Mouse (Mus musculus): ENCODE measurements at regions not wholly inside any gene's neighbourhood (a gene's known extent, or its start where the extent isn't known, plus 50 kb on each side); places are given as distances from the start of the nearest gene placed in this dataset.

- H3K36me3 ChIP-seq (ENCODE audit: control insufficient read depth, insufficient read depth, low read length), result no peaks in the 10 kb centered on the region
- no peak for DNase-seq
- no peak overlapping the region for H3K9ac ChIP-seq (ENCODE audit: low read depth, low read length)
- H3K27ac ChIP-seq, result no peak overlapping the region
- no peak overlapping the region for H3K4me3 ChIP-seq
- no peak for TF ChIP-seq POLR2A (IDR thresholded peaks at IDR 0.05; ENCODE audit: insufficient read depth, low read depth, low read length)
- TF ChIP-seq CTCF (IDR thresholded peaks at IDR 0.05), result no peak
- no peak for TF ChIP-seq EP300 (IDR thresholded peaks at IDR 0.05; ENCODE audit: insufficient read depth, low read depth, low read length)
- intact Hi-C loops (cut with DNase I), result loop anchor here (10.0 kb wide), 1 partner anchor 367 kb away; no protein-coding TSS in a partner anchor
- H3K4me1 ChIP-seq (ENCODE audit: control insufficient read depth, insufficient read depth, low read length), result no peaks in the 10 kb centered on the region
- 86% methylated on average over 7 of the region's 7 CpGs for WGBS
- H3K79me2 ChIP-seq (replicated peaks; ENCODE audit: control insufficient read depth, insufficient read depth, low read length), result no peaks in the 10 kb centered on the region
- H3K27me3 ChIP-seq (ENCODE audit: control insufficient read depth, insufficient read depth, low read length), result 0 out of 2 replicates have a peak, but pooled peaks cover 1% of the 10 kb centered on the region
These were observed 91.7 kb upstream of the Dyrk2 start for GRCm38 (mm10) chr10:118961713-118962181.

GRCm38 (mm10) chr10:118960076-118960475, 90.1 kb upstream of the Dyrk2 start:
- Histone ChIP-seq H3K4me3 (no peak overlapping the region), H3K27ac (no peak overlapping the region), H3K79me2 (replicated peaks; ENCODE audit: control insufficient read depth, insufficient read depth, low read length) (no peaks in the 10 kb centered on the region), H3K9ac (ENCODE audit: low read depth, low read length) (no peak overlapping the region), H3K36me3 (ENCODE audit: control insufficient read depth, insufficient read depth, low read length) (no peaks in the 10 kb centered on the region), H3K27me3 (ENCODE audit: control insufficient read depth, insufficient read depth, low read length) (0 out of 2 replicates have a peak, but pooled peaks cover 1% of the 10 kb centered on the region), H3K4me1 (ENCODE audit: control insufficient read depth, insufficient read depth, low read length) (no peaks in the 10 kb centered on the region)
- intact Hi-C loops (cut with DNase I), result loop anchor here (10.0 kb wide), 1 partner anchor 365 kb away; no protein-coding TSS in a partner anchor
- WGBS, result 66% methylated on average over 6 of the region's 6 CpGs
- no peak for DNase-seq
- TF ChIP-seq POLR2A (IDR thresholded peaks at IDR 0.05; ENCODE audit: insufficient read depth, low read depth, low read length) (no peak), EP300 (IDR thresholded peaks at IDR 0.05; ENCODE audit: insufficient read depth, low read depth, low read length) (no peak), CTCF (IDR thresholded peaks at IDR 0.05) (no peak)

GRCm38 (mm10) chr10:118959623-118960022, 89.6 kb upstream of the Dyrk2 start:
- Histone ChIP-seq H3K4me3 (no peak overlapping the region), H3K27me3 (ENCODE audit: control insufficient read depth, insufficient read depth, low read length) (0 out of 2 replicates have a peak, but pooled peaks cover 1% of the 10 kb centered on the region), H3K79me2 (replicated peaks; ENCODE audit: control insufficient read depth, insufficient read depth, low read length) (no peaks in the 10 kb centered on the region), H3K27ac (no peak overlapping the region), H3K9ac (ENCODE audit: low read depth, low read length) (no peak overlapping the region), H3K36me3 (ENCODE audit: control insufficient read depth, insufficient read depth, low read length) (no peaks in the 10 kb centered on the region), H3K4me1 (ENCODE audit: control insufficient read depth, insufficient read depth, low read length) (no peaks in the 10 kb centered on the region)
- DNase-seq, result no peak
- intact Hi-C loops (cut with DNase I), result loop anchor here (10.0 kb wide), 1 partner anchor 365 kb away; no protein-coding TSS in a partner anchor
- no peak for TF ChIP-seq EP300 (IDR thresholded peaks at IDR 0.05; ENCODE audit: insufficient read depth, low read depth, low read length)
- WGBS, result 78% methylated on average over 8 of the region's 8 CpGs

GRCm38 (mm10) chr10:118956352-118956751, 86.3 kb upstream of the Dyrk2 start:
- no peak for TF ChIP-seq EP300 (IDR thresholded peaks at IDR 0.05; ENCODE audit: insufficient read depth, low read depth, low read length)
- Histone ChIP-seq H3K79me2 (replicated peaks; ENCODE audit: control insufficient read depth, insufficient read depth, low read length) (no peaks in the 10 kb centered on the region), H3K27me3 (ENCODE audit: control insufficient read depth, insufficient read depth, low read length) (no peaks in the 10 kb centered on the region), H3K36me3 (ENCODE audit: control insufficient read depth, insufficient read depth, low read length) (no peaks in the 10 kb centered on the region), H3K4me3 (no peak overlapping the region), H3K27ac (no peak overlapping the region), H3K9ac (ENCODE audit: low read depth, low read length) (no peak overlapping the region), H3K4me1 (ENCODE audit: control insufficient read depth, insufficient read depth, low read length) (no peaks in the 10 kb centered on the region)
- intact Hi-C loops (cut with DNase I), result no loop called here
- DNase-seq, result no peak
- WGBS, result 79% methylated on average over 9 of the region's 9 CpGs

GRCm38 (mm10) chr10:118953440-118953839, 83.4 kb upstream of the Dyrk2 start:
- Histone ChIP-seq H3K9ac (ENCODE audit: low read depth, low read length) (no peak overlapping the region), H3K4me3 (no peak overlapping the region), H3K4me1 (ENCODE audit: control insufficient read depth, insufficient read depth, low read length) (no peaks in the 10 kb centered on the region), H3K27me3 (ENCODE audit: control insufficient read depth, insufficient read depth, low read length) (no peaks in the 10 kb centered on the region), H3K36me3 (ENCODE audit: control insufficient read depth, insufficient read depth, low read length) (no peaks in the 10 kb centered on the region), H3K79me2 (replicated peaks; ENCODE audit: control insufficient read depth, insufficient read depth, low read length) (no peaks in the 10 kb centered on the region), H3K27ac (no peak overlapping the region)
- no peak for TF ChIP-seq EP300 (IDR thresholded peaks at IDR 0.05; ENCODE audit: insufficient read depth, low read depth, low read length)
- no peak for TF ChIP-seq POLR2A (IDR thresholded peaks at IDR 0.05; ENCODE audit: insufficient read depth, low read depth, low read length)
- no peak for TF ChIP-seq CTCF (IDR thresholded peaks at IDR 0.05)
- WGBS, result 38% methylated on average over 6 of the region's 6 CpGs
- DNase-seq, result no peak
- intact Hi-C loops (cut with DNase I), result no loop called here

GRCm38 (mm10) chr10:118952756-118953155, 82.7 kb upstream of the Dyrk2 start:
- 93% methylated on average over 9 of the region's 9 CpGs for WGBS

More at GRCm38 (mm10) chr10:118952756-118953155, 82.7 kb upstream of the Dyrk2 start:
- Histone ChIP-seq H3K4me1 (ENCODE audit: control insufficient read depth, insufficient read depth, low read length) (no peaks in the 10 kb centered on the region), H3K27ac (no peak overlapping the region), H3K36me3 (ENCODE audit: control insufficient read depth, insufficient read depth, low read length) (no peaks in the 10 kb centered on the region), H3K9ac (ENCODE audit: low read depth, low read length) (no peak overlapping the region), H3K27me3 (ENCODE audit: control insufficient read depth, insufficient read depth, low read length) (no peaks in the 10 kb centered on the region), H3K4me3 (no peak overlapping the region), H3K79me2 (replicated peaks; ENCODE audit: control insufficient read depth, insufficient read depth, low read length) (no peaks in the 10 kb centered on the region)
- no peak for DNase-seq
- intact Hi-C loops (cut with DNase I), result no loop called here
- TF ChIP-seq EP300 (IDR thresholded peaks at IDR 0.05; ENCODE audit: insufficient read depth, low read depth, low read length) (no peak), CTCF (IDR thresholded peaks at IDR 0.05) (no peak), POLR2A (IDR thresholded peaks at IDR 0.05; ENCODE audit: insufficient read depth, low read depth, low read length) (no peak)

Data from heart, adult 2 months (tissue).